Comparison of ENCODE assay signal across 17 mouse cellular contexts in genomic region chr2:130632416-130632815, GRCm38 (mm10). TPM values are rescaled to one million over a fixed set of nuclear protein-coding genes. Genes with fewer than 3 reads are reported as not detected.
A peak's percentile ranks its signal among the peaks of the same experiment; 100 is the strongest.
DNase-seq lines count a peak whose midpoint lies in the region; ATAC-seq and TF ChIP-seq lines count a peak whose summit lies in the region.
"Had no signal": no experiment of that assay in that cellular context is flagged by ENCODE, and none has a peak within 500 bp of the region (broad histone marks: within the 10 kb centered on the region; RNA-seq: fewer than 3 reads in every experiment).

No protein-coding gene starts in this region.

- no peak overlapping the region for H3K9ac ChIP-seq in kidney, embryonic 16.5 days (replicated peaks; ENCODE audit: low read length)
- no peak overlapping the region for H3K9ac ChIP-seq in kidney, postnatal 0 days (ENCODE audit: low read depth, low read length)
- no peak overlapping the region for H3K9ac ChIP-seq in heart, embryonic 11.5 days (ENCODE audit: low read depth, low read length)
- H3K9ac ChIP-seq: heart, embryonic 12.5 days; intestine, embryonic 15.5 days; limb, embryonic 13.5 days; neural tube, embryonic 15.5 days had no signal

- TF ChIP-seq CTCF in kidney, adult 2 months (conservative IDR thresholded peaks at IDR 0.05; ENCODE audit: insufficient read depth, insufficient read length, low read depth, low read length) = no peak
- no peak for TF ChIP-seq CTCF in kidney, postnatal 0 days (IDR thresholded peaks at IDR 0.05; ENCODE audit: low read depth)

- no peak overlapping the region for H3K4me2 ChIP-seq in kidney, embryonic 16.5 days (replicated peaks; ENCODE audit: low read depth, low read length)
- H3K4me2 ChIP-seq in kidney, postnatal 0 days (ENCODE audit: low read length) = no peak overlapping the region
- H3K4me2 ChIP-seq in heart, embryonic 11.5 days = no peak overlapping the region
- H3K4me2 ChIP-seq: heart, embryonic 12.5 days; intestine, embryonic 15.5 days; limb, embryonic 13.5 days; neural tube, embryonic 15.5 days had no signal

- peak; percentile 50 for DNase-seq in cerebellum, adult 9-11 months
- peak; percentile 86 for DNase-seq in kidney, adult 2 months
- peak; percentile 69 for DNase-seq in NIH3T3 (ENCODE audit: low read depth)
- peak; percentile 22 for DNase-seq in kidney, postnatal 0 days (ENCODE audit: low spot score)
- DNase-seq in embryo, embryonic 9.5 days (ENCODE audit: extremely low spot score) = no peak
- DNase-seq: adrenal gland, postnatal 36 days; gastrocnemius, postnatal 25 days; heart, postnatal 4 days; lung, postnatal 4 days; thymus, postnatal 4 days had no signal

- ATAC-seq in cerebellum, adult (ENCODE audit: insufficient number of reproducible peaks, low FRiP score, low TSS enrichment) = no peak
- ATAC-seq in kidney, embryonic 16.5 days (ENCODE audit: low FRiP score, low TSS enrichment) = no peak
- peak; percentile 40 for ATAC-seq in kidney, postnatal 0 days (replicated peaks; ENCODE audit: low FRiP score, low read depth)
- no peak for ATAC-seq in heart, embryonic 11.5 days (replicated peaks; ENCODE audit: insufficient number of reproducible peaks, low FRiP score, low TSS enrichment)
- ATAC-seq: intestine, embryonic 15.5 days had no signal

- no peaks in the 10 kb centered on the region for H3K27me3 ChIP-seq in kidney, adult 2 months (replicated peaks; ENCODE audit: control insufficient read depth, insufficient read depth, low read length)
- H3K27me3 ChIP-seq in kidney, embryonic 16.5 days (ENCODE audit: insufficient read depth, low read length) = peaks cover 21% of the 10 kb centered on the region
- no peaks in the 10 kb centered on the region for H3K27me3 ChIP-seq in kidney, postnatal 0 days (ENCODE audit: insufficient read depth, low read length)
- H3K27me3 ChIP-seq in heart, embryonic 11.5 days (ENCODE audit: control insufficient read depth, insufficient read depth, low read length) = peaks cover 45% of the 10 kb centered on the region

- H3K4me1 ChIP-seq in kidney, adult 2 months (ENCODE audit: control insufficient read depth, insufficient read depth, low read length) = peaks cover 31% of the 10 kb centered on the region
- peaks cover 37% of the 10 kb centered on the region for H3K4me1 ChIP-seq in kidney, embryonic 16.5 days (ENCODE audit: insufficient read depth, low read length)
- peaks cover 33% of the 10 kb centered on the region for H3K4me1 ChIP-seq in kidney, postnatal 0 days (replicated peaks; ENCODE audit: insufficient read depth, low read length)
- peaks cover 21% of the 10 kb centered on the region for H3K4me1 ChIP-seq in heart, embryonic 11.5 days (ENCODE audit: control insufficient read depth, insufficient read depth, low read length)

- peaks cover 2% of the 10 kb centered on the region; the same call in 1 of the 2 replicates for H3K36me3 ChIP-seq in kidney, adult 2 months (ENCODE audit: control insufficient read depth, insufficient read depth, low read length)
- H3K36me3 ChIP-seq in kidney, embryonic 16.5 days (ENCODE audit: insufficient read depth, low read length) = peaks cover 3% of the 10 kb centered on the region; the same call in 1 of the 2 replicates
- H3K36me3 ChIP-seq in kidney, postnatal 0 days (ENCODE audit: insufficient read depth, low read length) = peaks cover 13% of the 10 kb centered on the region
- H3K36me3 ChIP-seq in heart, embryonic 11.5 days (ENCODE audit: control insufficient read depth, insufficient read depth, low read length) = no peaks in the 10 kb centered on the region
- H3K36me3 ChIP-seq: intestine, embryonic 15.5 days had no signal

- H3K27ac ChIP-seq in kidney, adult 2 months (ENCODE audit: insufficient read depth, low read depth, low read length) = no peak overlapping the region
- no peak overlapping the region for H3K27ac ChIP-seq in kidney, embryonic 16.5 days (ENCODE audit: low read length)
- H3K27ac ChIP-seq in kidney, postnatal 0 days = no peak overlapping the region
- no peak overlapping the region for H3K27ac ChIP-seq in heart, embryonic 11.5 days (ENCODE audit: low read depth, low read length)
- H3K27ac ChIP-seq: intestine, embryonic 15.5 days; limb, embryonic 13.5 days; neural tube, embryonic 15.5 days had no signal

- no peaks in the 10 kb centered on the region for H3K9me3 ChIP-seq in kidney, embryonic 16.5 days (ENCODE audit: low read length)
- H3K9me3 ChIP-seq in kidney, postnatal 0 days (replicated peaks; ENCODE audit: low read length) = no peaks in the 10 kb centered on the region
- H3K9me3 ChIP-seq in heart, embryonic 11.5 days (replicated peaks; ENCODE audit: control insufficient read depth, low read length) = no peaks in the 10 kb centered on the region
- H3K9me3 ChIP-seq: heart, embryonic 12.5 days; intestine, embryonic 15.5 days; limb, embryonic 13.5 days; neural tube, embryonic 15.5 days had no signal

- no peak overlapping the region for H3K4me3 ChIP-seq in kidney, adult 2 months (ENCODE audit: insufficient read depth, low read depth, low read length)
- H3K4me3 ChIP-seq in kidney, embryonic 16.5 days (ENCODE audit: low read length) = no peak overlapping the region
- H3K4me3 ChIP-seq in kidney, postnatal 0 days (replicated peaks; ENCODE audit: low read depth, low read length) = no peak overlapping the region
- no peak overlapping the region for H3K4me3 ChIP-seq in heart, embryonic 11.5 days (ENCODE audit: low read depth, low read length)
- H3K4me3 ChIP-seq: heart, embryonic 12.5 days; intestine, embryonic 15.5 days; limb, embryonic 13.5 days; neural tube, embryonic 15.5 days had no signal

- no peak for TF ChIP-seq POLR2A in kidney, adult 2 months (IDR thresholded peaks at IDR 0.05; ENCODE audit: low read depth, low read length)

- 42% methylated on average over 1 of the region's 1 CpGs for WGBS in kidney, adult 2 months
- WGBS in kidney, embryonic 16.5 days = 74% methylated on average over 1 of the region's 1 CpGs
- 73% methylated on average over 1 of the region's 1 CpGs for WGBS in kidney, postnatal 0 days
- 87% methylated on average over 1 of the region's 1 CpGs for WGBS in heart, embryonic 11.5 days (ENCODE audit: insufficient replicate concordance)

RNA-seq across cellular contexts. Expression of gene Ubox5, which starts 2.6 kb away (rescaled TPM):
- 7.3 and 8.0 TPM in 2 replicates for polyA plus RNA-seq in kidney, adult 2 months (2012; rRNA removed)
- 14.3 and 16.0 TPM in 2 replicates for polyA plus RNA-seq in kidney, embryonic 16.5 days (2015; fragmentation: Nextera tagmentation; extraction: Ambion mirVana)
- polyA plus RNA-seq in kidney, postnatal 0 days (2015; fragmentation: Nextera tagmentation; extraction: Ambion mirVana) = 7.5 and 9.3 TPM in 2 replicates
- polyA plus RNA-seq in heart, embryonic 11.5 days (2014; fragmentation: Nextera tagmentation; extraction: Ambion mirVana) = 8.9 and 10.4 TPM in 2 replicates

RNA-seq across cellular contexts. Expression of gene Fastkd5, which starts 2.6 kb away (rescaled TPM):
- 3.4 and 4.0 TPM in 2 replicates for polyA plus RNA-seq in kidney, adult 2 months (2012; rRNA removed)
- 16.4 and 19.8 TPM in 2 replicates for polyA plus RNA-seq in kidney, embryonic 16.5 days (2015; fragmentation: Nextera tagmentation; extraction: Ambion mirVana)
- 12.4 and 12.6 TPM in 2 replicates for polyA plus RNA-seq in kidney, postnatal 0 days (2015; fragmentation: Nextera tagmentation; extraction: Ambion mirVana)
- polyA plus RNA-seq in heart, embryonic 11.5 days (2014; fragmentation: Nextera tagmentation; extraction: Ambion mirVana) = 18.8 and 19.7 TPM in 2 replicates

RNA-seq across cellular contexts. Expression of gene Lzts3, which starts 10.2 kb away (rescaled TPM):
- polyA plus RNA-seq in kidney, adult 2 months (2012; rRNA removed) = 169 and 188 TPM in 2 replicates
- polyA plus RNA-seq in kidney, embryonic 16.5 days (2015; fragmentation: Nextera tagmentation; extraction: Ambion mirVana) = 15.7 and 17.7 TPM in 2 replicates
- polyA plus RNA-seq in kidney, postnatal 0 days (2015; fragmentation: Nextera tagmentation; extraction: Ambion mirVana) = 10.7 and 11.2 TPM in 2 replicates
- polyA plus RNA-seq in heart, embryonic 11.5 days (2014; fragmentation: Nextera tagmentation; extraction: Ambion mirVana) = 0.66 and 0.69 TPM in 2 replicates

RNA-seq across cellular contexts. Expression of gene Ddrgk1, which starts 32.0 kb away (rescaled TPM):
- polyA plus RNA-seq in kidney, adult 2 months (2012; rRNA removed) = 143 and 152 TPM in 2 replicates
- 67.9 and 79.4 TPM in 2 replicates for polyA plus RNA-seq in kidney, embryonic 16.5 days (2015; fragmentation: Nextera tagmentation; extraction: Ambion mirVana)
- polyA plus RNA-seq in kidney, postnatal 0 days (2015; fragmentation: Nextera tagmentation; extraction: Ambion mirVana) = 89.6 and 96.6 TPM in 2 replicates
- 41.3 and 44.7 TPM in 2 replicates for polyA plus RNA-seq in heart, embryonic 11.5 days (2014; fragmentation: Nextera tagmentation; extraction: Ambion mirVana)

RNA-seq across cellular contexts. Expression of gene Itpa, which starts 35.0 kb away (rescaled TPM):
- 33.9 and 34.2 TPM in 2 replicates for polyA plus RNA-seq in kidney, adult 2 months (2012; rRNA removed)
- 108 and 116 TPM in 2 replicates for polyA plus RNA-seq in kidney, embryonic 16.5 days (2015; fragmentation: Nextera tagmentation; extraction: Ambion mirVana)
- 98.8 and 99.2 TPM in 2 replicates for polyA plus RNA-seq in kidney, postnatal 0 days (2015; fragmentation: Nextera tagmentation; extraction: Ambion mirVana)
- 88.7 and 91.0 TPM in 2 replicates for polyA plus RNA-seq in heart, embryonic 11.5 days (2014; fragmentation: Nextera tagmentation; extraction: Ambion mirVana)
